Mouse (Mus musculus): ENCODE results near the gene Rps27l.

GRCm38 (mm10) chr9:66917892-66918255 lies 28.0 kb upstream of the Rps27l start:
- no peak for TF ChIP-seq POLR2A (IDR thresholded peaks at IDR 0.05; ENCODE audit: insufficient read length, low read depth)
- no peak for TF ChIP-seq E2F4 (IDR thresholded peaks at IDR 0.05; ENCODE audit: insufficient read depth)
- TF ChIP-seq MYOG (IDR thresholded peaks at IDR 0.05; ENCODE audit: control insufficient read depth in 1 of 3, insufficient read depth in 1 of 3, insufficient read length in 2 of 3, low read depth in 2 of 3), result no peak
- no peak for TF ChIP-seq TCF12 (IDR thresholded peaks at IDR 0.05; ENCODE audit: insufficient read depth, poor library complexity, severe bottlenecking)

Measured in myocyte (in vitro differentiated cells).